Mouse (Mus musculus): ENCODE measurements around the gene Apc2.

GRCm38 (mm10) chr10:80265149-80265486, 30.7 kb upstream of the Apc2 start:
- no peak for TF ChIP-seq EP300 (IDR thresholded peaks at IDR 0.05; ENCODE audit: insufficient read depth, low read depth, low read length)
- TF ChIP-seq CTCF (IDR thresholded peaks at IDR 0.05), result no peak
